Mouse (Mus musculus): ENCODE data around the gene Wnt2. TPM values are rescaled to one million over a fixed set of nuclear protein-coding genes. Genes with fewer than 3 reads are reported as not detected.

The Wnt2 gene
- polyA plus RNA-seq, 1 experiment from 2014 or later = 0.41 TPM

DNA sequence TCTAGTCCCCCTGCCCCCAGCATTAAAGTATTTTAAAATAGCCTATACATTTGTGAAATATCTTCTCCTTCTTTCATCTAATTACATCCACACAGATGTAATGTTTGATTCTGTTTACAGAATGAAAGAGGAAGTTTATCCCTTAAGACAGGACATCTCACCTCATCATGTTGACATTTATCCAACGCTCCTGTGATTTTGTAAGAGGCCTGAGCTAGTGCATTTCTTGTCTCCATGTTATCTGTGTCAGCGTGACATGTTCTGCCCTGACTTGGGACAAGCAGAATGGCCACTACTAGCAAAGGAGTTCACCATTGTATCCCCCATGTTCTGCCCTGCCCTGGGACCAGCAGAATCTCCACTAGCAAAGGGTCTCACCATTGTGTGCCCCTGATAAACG, 66.9 kb downstream of the Wnt2 start:
- DNase-seq (ENCODE audit: low spot score, missing footprints) = no peak
- no peak overlapping the region for H3K9ac ChIP-seq (ENCODE audit: low read length)
- H3K4me2 ChIP-seq = no peak overlapping the region
- no peak for ATAC-seq (ENCODE audit: low FRiP score)
- no peaks in the 10 kb centered on the region for H3K4me1 ChIP-seq (ENCODE audit: control insufficient read depth, insufficient read depth, low read length)
- H3K36me3 ChIP-seq (ENCODE audit: control insufficient read depth, insufficient read depth, low read length) = no peaks in the 10 kb centered on the region
- H3K27ac ChIP-seq (ENCODE audit: low read depth, low read length) = no peak overlapping the region
- H3K4me3 ChIP-seq (ENCODE audit: low read depth, low read length) = no peak overlapping the region
- H3K27me3 ChIP-seq (ENCODE audit: control insufficient read depth, insufficient read depth, low read length) = no peaks in the 10 kb centered on the region
- H3K9me3 ChIP-seq (ENCODE audit: control insufficient read depth, low read length) = no peaks in the 10 kb centered on the region
- 85% methylated on average over 3 of the region's 3 CpGs for WGBS

DNA sequence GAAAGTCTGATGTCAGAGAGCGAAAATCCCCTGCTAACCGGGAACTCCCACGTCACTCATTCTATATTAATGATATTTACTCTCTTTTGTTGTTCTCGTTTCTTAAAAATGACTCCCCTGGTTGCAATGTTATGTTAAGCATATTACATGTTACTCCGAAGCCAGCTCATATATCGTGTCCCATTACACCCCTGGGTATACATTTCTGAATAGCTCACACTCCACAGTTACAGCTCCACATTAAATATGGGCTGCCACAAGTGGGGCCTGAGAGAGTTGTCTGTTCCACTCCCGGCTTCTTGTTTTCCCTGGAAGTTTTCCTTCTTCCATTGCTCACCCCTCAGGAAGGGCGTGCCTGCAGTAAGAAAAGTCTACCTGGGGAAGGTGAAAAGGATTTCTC, 78.6 kb downstream of the Wnt2 start:
- H3K4me3 ChIP-seq (ENCODE audit: low read depth, low read length) = no peak overlapping the region
- DNase-seq (ENCODE audit: low spot score, missing footprints) (no peak), ATAC-seq (ENCODE audit: low FRiP score) (no peak)
- no peaks in the 10 kb centered on the region for H3K4me1 ChIP-seq (ENCODE audit: control insufficient read depth, insufficient read depth, low read length)
- H3K9ac ChIP-seq (ENCODE audit: low read length) = no peak overlapping the region
- no peaks in the 10 kb centered on the region for H3K27me3 ChIP-seq (ENCODE audit: control insufficient read depth, insufficient read depth, low read length)
- no peak overlapping the region for H3K27ac ChIP-seq (ENCODE audit: low read depth, low read length)
- H3K4me2 ChIP-seq = no peak overlapping the region
- H3K9me3 ChIP-seq (ENCODE audit: control insufficient read depth, low read length) = no peaks in the 10 kb centered on the region
- H3K36me3 ChIP-seq (ENCODE audit: control insufficient read depth, insufficient read depth, low read length) = no peaks in the 10 kb centered on the region
- 89% methylated on average over 8 of the region's 8 CpGs for WGBS

DNA sequence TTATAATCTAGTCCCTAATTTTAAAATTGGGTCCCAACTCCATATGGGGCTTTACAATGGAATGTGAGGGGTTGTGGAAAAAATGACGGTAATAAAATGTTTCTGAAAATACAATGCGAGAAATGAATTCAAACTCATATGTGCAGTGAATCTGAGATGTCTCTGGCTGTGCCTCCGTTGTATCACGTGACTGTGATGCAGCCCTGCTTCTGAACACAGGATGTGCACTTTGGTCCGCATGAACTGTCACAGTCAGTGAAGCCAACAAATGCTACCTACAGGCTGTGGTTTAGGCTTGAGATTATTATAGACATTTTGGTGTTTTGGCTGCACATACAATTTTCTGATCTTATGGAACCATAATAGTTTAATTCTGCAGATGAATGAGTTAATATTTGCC, 81.3 kb downstream of the Wnt2 start:
- ATAC-seq (ENCODE audit: low FRiP score) = no peak
- 89% methylated on average over 5 of the region's 5 CpGs for WGBS
- Histone ChIP-seq H3K9me3 (ENCODE audit: control insufficient read depth, low read length) (no peaks in the 10 kb centered on the region), H3K9ac (ENCODE audit: low read length) (no peak overlapping the region), H3K4me3 (ENCODE audit: low read depth, low read length) (no peak overlapping the region), H3K36me3 (ENCODE audit: control insufficient read depth, insufficient read depth, low read length) (no peaks in the 10 kb centered on the region), H3K4me2 (no peak overlapping the region), H3K27me3 (ENCODE audit: control insufficient read depth, insufficient read depth, low read length) (no peaks in the 10 kb centered on the region), H3K27ac (ENCODE audit: low read depth, low read length) (no peak overlapping the region), H3K4me1 (ENCODE audit: control insufficient read depth, insufficient read depth, low read length) (no peaks in the 10 kb centered on the region)
- DNase-seq (ENCODE audit: low spot score, missing footprints) = no peak

DNA sequence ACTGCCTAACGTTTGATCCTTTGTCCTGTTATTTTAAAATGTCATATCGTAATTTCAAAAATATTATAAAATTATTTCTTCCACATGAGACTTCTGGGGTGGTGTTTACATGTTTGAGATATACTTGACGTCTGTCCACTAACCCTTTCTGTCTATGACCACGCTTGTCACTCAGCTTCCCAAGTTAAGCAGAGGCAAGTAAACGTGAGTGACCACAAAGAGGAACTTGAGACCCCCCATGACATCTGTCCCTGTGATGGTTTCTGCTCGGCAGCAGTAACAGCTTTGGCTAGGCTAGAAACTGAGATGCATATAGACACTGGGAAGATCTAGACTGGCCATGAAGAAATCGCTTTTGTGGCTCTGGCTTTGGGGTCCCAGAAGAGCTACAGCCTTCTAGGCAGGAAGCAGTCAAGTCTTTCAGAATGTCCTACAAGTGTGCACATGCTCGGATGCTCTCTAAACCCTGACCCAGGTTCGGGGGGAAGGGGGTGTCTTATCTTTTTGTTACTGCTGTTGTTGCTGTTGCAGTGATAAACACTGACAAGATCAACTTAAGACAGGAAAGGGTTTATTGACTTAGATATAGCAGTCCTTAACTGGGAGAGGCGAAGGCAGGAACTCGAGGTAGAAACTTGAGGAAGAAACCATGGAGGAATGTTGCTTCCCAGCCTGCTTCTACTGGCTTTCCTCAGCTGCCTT, 83.1 kb downstream of the Wnt2 start:
- WGBS = 79% methylated on average over 11 of the region's 11 CpGs
- no peaks in the 10 kb centered on the region for H3K36me3 ChIP-seq (ENCODE audit: control insufficient read depth, insufficient read depth, low read length)
- no peak overlapping the region for H3K9ac ChIP-seq (ENCODE audit: low read length)
- H3K27ac ChIP-seq (ENCODE audit: low read depth, low read length) = no peak overlapping the region
- H3K9me3 ChIP-seq (ENCODE audit: control insufficient read depth, low read length) = no peaks in the 10 kb centered on the region
- H3K4me2 ChIP-seq = no peak overlapping the region
- ATAC-seq (ENCODE audit: low FRiP score) (no peak), DNase-seq (ENCODE audit: low spot score, missing footprints) (no peak)
- no peaks in the 10 kb centered on the region for H3K4me1 ChIP-seq (ENCODE audit: control insufficient read depth, insufficient read depth, low read length)
- no peak overlapping the region for H3K4me3 ChIP-seq (ENCODE audit: low read depth, low read length)
- no peaks in the 10 kb centered on the region for H3K27me3 ChIP-seq (ENCODE audit: control insufficient read depth, insufficient read depth, low read length)

DNA sequence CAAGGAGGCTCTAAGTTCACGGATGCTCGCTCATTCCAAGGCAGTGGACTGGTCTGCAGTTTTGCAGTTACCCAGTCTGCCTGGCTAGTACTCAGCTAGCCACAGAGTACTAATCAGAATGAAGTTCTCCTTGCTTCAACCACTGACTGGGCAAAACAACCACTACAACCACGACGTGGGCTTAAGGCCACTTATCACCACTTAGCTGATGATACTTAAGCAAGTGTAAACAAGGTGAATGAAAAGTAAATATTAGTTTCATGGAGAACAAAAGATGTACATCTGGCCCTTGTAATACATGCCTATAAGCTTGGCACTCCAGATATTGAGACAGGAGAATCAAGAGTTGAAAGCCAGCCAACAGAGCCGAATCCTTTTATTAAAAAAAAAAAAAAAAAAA, 83.9 kb downstream of the Wnt2 start:
- DNase-seq (ENCODE audit: low spot score, missing footprints) = no peak
- no peak for ATAC-seq (ENCODE audit: low FRiP score)
- Histone ChIP-seq H3K9ac (ENCODE audit: low read length) (no peak overlapping the region), H3K27ac (ENCODE audit: low read depth, low read length) (no peak overlapping the region), H3K9me3 (ENCODE audit: control insufficient read depth, low read length) (no peaks in the 10 kb centered on the region), H3K4me1 (ENCODE audit: control insufficient read depth, insufficient read depth, low read length) (no peaks in the 10 kb centered on the region), H3K27me3 (ENCODE audit: control insufficient read depth, insufficient read depth, low read length) (no peaks in the 10 kb centered on the region), H3K4me2 (no peak overlapping the region), H3K4me3 (ENCODE audit: low read depth, low read length) (no peak overlapping the region), H3K36me3 (ENCODE audit: control insufficient read depth, insufficient read depth, low read length) (no peaks in the 10 kb centered on the region)
- WGBS = 71% methylated on average over 5 of the region's 5 CpGs

DNA sequence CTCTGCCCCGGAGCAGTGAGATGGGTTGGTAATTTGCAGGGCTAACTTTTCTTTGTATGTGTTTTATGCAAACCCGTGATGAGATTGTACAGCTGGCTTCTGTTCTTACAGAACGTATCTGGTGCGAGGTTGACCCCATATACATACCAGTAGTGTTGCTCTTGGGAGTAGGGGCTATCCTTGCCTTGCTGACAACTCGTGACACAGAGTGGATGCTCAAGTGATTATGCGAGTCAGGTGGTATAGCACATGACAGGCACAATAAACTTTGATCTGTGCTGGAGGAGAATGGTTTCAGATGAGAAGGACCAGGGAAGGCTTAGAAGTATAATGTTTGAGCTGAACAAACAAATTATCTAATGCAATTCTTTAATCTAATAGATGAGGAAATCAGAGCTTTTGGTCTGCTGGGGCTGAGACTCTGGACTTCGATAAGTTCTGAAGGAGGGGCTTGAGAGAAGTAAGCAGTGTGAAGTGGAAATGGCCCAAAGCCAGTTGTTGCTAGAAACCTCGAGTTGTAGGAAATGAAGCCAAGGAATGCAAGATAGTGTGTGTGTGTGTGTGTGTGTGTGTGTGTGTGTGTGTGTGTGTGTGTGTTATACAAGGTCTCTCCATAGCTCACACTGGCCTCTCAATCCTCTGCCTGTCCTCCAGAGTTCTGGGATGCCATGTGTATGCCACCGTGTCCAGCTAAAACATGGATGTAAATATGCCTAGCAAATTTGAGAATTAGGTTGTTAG, 86.3 kb downstream of the Wnt2 start:
- DNase-seq (ENCODE audit: low spot score, missing footprints) (no peak), ATAC-seq (ENCODE audit: low FRiP score) (no peak)
- Histone ChIP-seq H3K9me3 (ENCODE audit: control insufficient read depth, low read length) (no peaks in the 10 kb centered on the region), H3K4me3 (ENCODE audit: low read depth, low read length) (no peak overlapping the region), H3K9ac (ENCODE audit: low read length) (no peak overlapping the region), H3K27ac (ENCODE audit: low read depth, low read length) (no peak overlapping the region), H3K4me1 (ENCODE audit: control insufficient read depth, insufficient read depth, low read length) (no peaks in the 10 kb centered on the region), H3K36me3 (ENCODE audit: control insufficient read depth, insufficient read depth, low read length) (peaks cover 2% of the 10 kb centered on the region; the same call in 1 of the 2 replicates), H3K27me3 (ENCODE audit: control insufficient read depth, insufficient read depth, low read length) (no peaks in the 10 kb centered on the region), H3K4me2 (no peak overlapping the region)
- 85% methylated on average over 9 of the region's 9 CpGs for WGBS

DNA sequence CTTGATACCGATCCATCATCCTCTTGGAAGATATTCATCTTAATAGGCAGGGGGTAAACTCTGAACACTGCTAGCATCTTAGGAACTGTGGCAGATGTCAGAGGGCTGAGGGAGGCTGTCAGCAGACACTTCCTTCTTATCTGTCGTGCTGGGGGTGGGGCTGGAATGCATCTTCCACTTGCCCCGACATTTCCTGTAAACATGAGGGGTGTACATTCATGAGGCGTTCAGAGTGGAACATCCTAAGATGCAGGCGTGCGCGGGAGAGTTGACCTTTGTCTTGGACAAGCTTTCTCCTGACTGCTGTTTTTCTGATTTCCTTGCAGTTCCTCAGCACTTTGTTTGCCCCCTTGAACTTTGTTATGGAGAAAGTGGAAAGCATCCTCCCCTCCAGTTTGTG, 88.0 kb downstream of the Wnt2 start:
- H3K9ac ChIP-seq (ENCODE audit: low read length) = no peak overlapping the region
- H3K36me3 ChIP-seq (ENCODE audit: control insufficient read depth, insufficient read depth, low read length) = peaks cover 2% of the 10 kb centered on the region; the same call in 1 of the 2 replicates
- ATAC-seq (ENCODE audit: low FRiP score) (no peak), DNase-seq (ENCODE audit: low spot score, missing footprints) (no peak)
- no peaks in the 10 kb centered on the region for H3K9me3 ChIP-seq (ENCODE audit: control insufficient read depth, low read length)
- H3K27ac ChIP-seq (ENCODE audit: low read depth, low read length) = no peak overlapping the region
- H3K4me3 ChIP-seq (ENCODE audit: low read depth, low read length) = no peak overlapping the region
- no peak overlapping the region for H3K4me2 ChIP-seq
- no peaks in the 10 kb centered on the region for H3K4me1 ChIP-seq (ENCODE audit: control insufficient read depth, insufficient read depth, low read length)
- WGBS = 73% methylated on average over 7 of the region's 7 CpGs
- no peaks in the 10 kb centered on the region for H3K27me3 ChIP-seq (ENCODE audit: control insufficient read depth, insufficient read depth, low read length)

DNA sequence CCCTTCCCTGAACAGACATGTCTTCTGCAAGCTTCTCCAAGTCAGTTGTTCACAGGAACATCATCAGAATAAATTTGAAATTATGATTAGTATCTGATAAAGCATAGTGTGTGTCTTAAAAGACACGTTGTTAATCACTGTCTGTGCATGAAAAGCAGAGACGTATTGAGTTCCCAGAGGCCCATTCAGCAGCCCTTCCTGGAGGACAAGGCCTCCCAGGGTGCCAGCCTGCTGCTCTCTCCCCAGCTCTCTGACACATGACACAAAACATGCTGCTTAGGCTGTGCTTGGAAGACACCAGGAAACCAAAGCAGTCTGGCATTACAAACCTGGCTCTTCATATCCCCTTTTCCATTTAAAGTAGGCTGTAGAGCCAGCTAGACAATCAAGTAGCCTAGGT, 88.5 kb downstream of the Wnt2 start:
- Histone ChIP-seq H3K27ac (ENCODE audit: low read depth, low read length) (no peak overlapping the region), H3K4me3 (ENCODE audit: low read depth, low read length) (no peak overlapping the region), H3K4me2 (no peak overlapping the region), H3K9me3 (ENCODE audit: control insufficient read depth, low read length) (no peaks in the 10 kb centered on the region), H3K4me1 (ENCODE audit: control insufficient read depth, insufficient read depth, low read length) (no peaks in the 10 kb centered on the region), H3K27me3 (ENCODE audit: control insufficient read depth, insufficient read depth, low read length) (no peaks in the 10 kb centered on the region), H3K36me3 (ENCODE audit: control insufficient read depth, insufficient read depth, low read length) (peaks cover 2% of the 10 kb centered on the region; the same call in 1 of the 2 replicates), H3K9ac (ENCODE audit: low read length) (no peak overlapping the region)
- WGBS = 44% methylated on average over 2 of the region's 2 CpGs
- DNase-seq (ENCODE audit: low spot score, missing footprints) = no peak
- ATAC-seq (ENCODE audit: low FRiP score) = no peak
